Mouse (Mus musculus): ENCODE measurements around the gene Bin2. TPM values are rescaled to one million over a fixed set of nuclear protein-coding genes. Genes with fewer than 3 reads are reported as not detected.

Gene Bin2
- total RNA-seq, 4 experiments from 2014 or later = 0.36 to 0.40 TPM; not detected in 2

Small RNA genes within 50 kb of the gene (microRNA-seq; reads per million reads assigned to microRNA genes)
- gene Mir6961 = not detected

Other genes with a start within 250 kb of the Bin2 start
- gene Gm5475, start 247.4 kb downstream of the Bin2 start, total RNA-seq (2022) = under 1 TPM in 1 of 4 experiments, not detected in 3; 0.12 TPM
- 10 to 100 TPM; 31.0 to 39.7 (median 36.9) TPM for gene Slc11a2, start 244.5 kb downstream of the Bin2 start, total RNA-seq (2022)
- gene Letmd1, start 200.5 kb downstream of the Bin2 start, total RNA-seq (2022) = 1 to 10 TPM; 6.6 to 7.9 (median 7.0) TPM
- gene Csrnp2, start 174.1 kb downstream of the Bin2 start, total RNA-seq (2022) = 1 to 10 TPM; 2.6 to 4.0 (median 3.4) TPM
- 10 to 100 TPM in 2 of 4 experiments, 1 to 10 TPM in 2; 7.9 to 11.6 (median 9.7) TPM for gene Tfcp2, start 117.5 kb downstream of the Bin2 start, total RNA-seq (2022)
- gene Pou6f1, start 69.6 kb downstream of the Bin2 start, total RNA-seq (2022) = 10 to 100 TPM; 14.7 to 16.6 (median 16.2) TPM
- 10 to 100 TPM; 54.7 to 69.4 (median 57.5) TPM for gene Dazap2, start 54.2 kb downstream of the Bin2 start, total RNA-seq (2022)
- 1 to 10 TPM; 1.6 to 4.0 (median 2.1) TPM for gene Smagp, start 32.6 kb downstream of the Bin2 start, total RNA-seq (2022)
- gene Cela1, start 18.4 kb upstream of the Bin2 start, total RNA-seq (2022) = under 1 TPM in 1 of 4 experiments, not detected in 3; 0.35 TPM
- under 1 TPM in 1 of 4 experiments, not detected in 3; 0.07 TPM for gene Galnt6, start 59.8 kb upstream of the Bin2 start, total RNA-seq (2022)
- 1 to 10 TPM in 2 of 4 experiments, under 1 TPM in 2; 0.65 to 1.6 (median 1.2) TPM for gene Slc4a8, start 92.2 kb upstream of the Bin2 start, total RNA-seq (2022)
- under 1 TPM in 3 of 4 experiments, not detected in 1; 0.12 to 0.22 (median 0.20) TPM for gene Scn8a, start 200.3 kb upstream of the Bin2 start, total RNA-seq (2022)